Mouse (Mus musculus) v-Abl transformed pro-B cells (cell line): ENCODE measurements around the gene Glt6d1.
"Not testable (repeated sequence)": the region's sequence is repeated elsewhere in the genome, so short reads cannot be mapped to it uniquely, and the experiment has no call there.

Source experiments
- in situ Hi-C, 2 experiments: fragments of 400-800 bp; cut with MboI; formaldehyde crosslinking; loops; one replicate each; pipeline ENCODE4 v1.15.1; 2025; ENCODE audit not compliant: unreplicated experiment in 2 of 2

Gene Glt6d1

DNA sequence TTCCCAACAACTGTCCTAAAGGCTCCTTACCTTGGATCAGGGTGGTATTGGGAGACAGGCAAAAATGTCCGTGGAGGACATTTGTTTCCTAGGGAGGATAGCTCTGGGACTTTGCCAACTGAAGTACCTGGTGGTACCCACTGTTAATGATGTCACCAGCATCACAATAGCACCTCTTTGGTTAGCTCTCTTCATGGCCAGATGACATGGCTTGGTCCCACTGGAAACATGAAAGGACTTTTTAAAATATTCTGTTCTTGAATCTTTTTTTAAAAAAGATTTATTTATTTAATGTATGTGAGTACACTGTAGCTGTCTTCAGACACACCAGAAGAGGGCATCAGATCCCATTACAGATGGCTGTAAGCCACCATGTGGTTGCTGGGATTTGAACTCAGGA, at the start of gene Glt6d1:
TSS of gene Glt6d1 (minus strand) at position 101 of the 400 bp plus-strand sequence.
- in situ Hi-C loops = not testable (repeated sequence)

DNA sequence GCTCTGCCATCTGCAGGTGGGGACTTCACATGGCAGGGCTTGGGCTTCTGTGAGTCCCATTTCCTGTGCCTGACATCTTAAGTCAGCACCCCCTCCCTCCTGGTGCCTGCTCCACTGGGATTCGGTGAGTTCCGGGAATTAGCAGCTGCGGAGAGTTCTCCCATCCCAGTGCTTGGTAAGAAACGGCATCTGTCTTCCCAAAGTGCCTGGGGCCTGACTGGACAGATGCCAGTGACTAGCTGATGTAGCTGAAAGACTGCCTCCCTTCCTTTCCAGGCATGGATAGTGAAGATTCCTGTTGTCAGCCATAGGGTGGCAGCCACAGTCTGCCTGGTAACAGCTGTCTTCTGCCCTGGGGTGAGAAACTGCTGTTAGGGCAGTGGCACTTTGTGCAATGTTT, 49.8 kb upstream of the Glt6d1 start:
- in situ Hi-C loops = no loop called here

DNA sequence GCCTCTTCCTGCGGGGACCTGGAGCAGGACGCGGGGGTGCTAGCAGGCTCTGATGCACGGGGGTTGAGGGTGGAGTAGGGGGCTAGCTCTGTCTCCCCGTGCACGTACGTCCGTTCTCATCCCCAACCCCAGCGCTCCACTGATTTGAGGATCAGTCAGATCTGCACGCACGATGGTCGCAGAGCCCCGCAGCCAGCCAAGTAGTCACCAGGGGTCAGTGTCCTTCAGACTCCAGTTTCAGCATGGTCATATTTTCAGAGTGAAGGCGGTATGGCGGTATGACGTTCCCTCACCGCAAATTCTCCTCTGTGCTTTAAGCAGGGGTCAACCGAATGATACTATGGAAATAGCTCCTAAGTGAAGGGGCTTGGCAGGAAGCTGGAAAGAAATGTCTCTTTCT, 48.6 kb upstream of the Glt6d1 start:
- in situ Hi-C loops = no loop called here

DNA sequence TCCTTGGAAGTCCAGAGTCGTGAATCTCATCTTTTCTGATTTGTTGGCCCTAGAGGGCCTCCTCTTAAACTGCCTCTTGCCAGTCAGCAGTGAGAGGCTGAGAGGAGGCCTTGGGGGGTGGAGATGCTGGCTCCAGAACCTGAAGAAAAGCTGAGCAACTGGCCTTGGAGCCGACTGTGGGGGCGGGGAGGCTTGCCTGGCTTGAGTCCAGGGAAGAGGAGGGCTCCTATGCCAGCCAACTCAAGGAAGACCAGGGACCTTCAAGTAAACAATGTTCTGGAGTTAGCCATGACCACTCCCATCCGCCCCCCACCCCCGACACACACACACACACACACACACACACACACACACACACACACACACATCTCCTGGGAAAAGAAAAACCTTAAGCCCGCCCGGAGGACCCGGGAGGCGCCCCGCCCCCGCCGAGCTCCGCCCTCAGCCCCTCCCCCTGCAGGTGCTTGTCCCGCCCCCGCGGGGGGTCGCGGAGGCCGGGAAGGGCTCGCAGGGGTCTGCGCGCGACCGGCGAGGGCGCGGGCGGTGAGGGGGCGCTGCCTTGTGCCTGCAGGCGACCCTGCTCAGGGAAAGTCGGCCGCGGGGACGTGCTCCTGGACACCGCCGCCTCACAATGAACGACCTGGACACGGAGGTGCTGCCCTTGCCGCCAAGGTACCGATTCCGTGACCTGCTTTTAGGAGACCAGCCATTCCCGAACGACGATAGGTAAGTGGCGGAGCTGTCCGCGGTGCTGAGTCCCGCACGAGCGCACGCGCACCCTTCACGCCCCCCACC, 47.9 kb upstream of the Glt6d1 start, which contains the start of gene Kcnt1:
TSS of gene Kcnt1 (plus strand) at position 398 of the 795 bp plus-strand sequence.
- in situ Hi-C loops = no loop called here

DNA sequence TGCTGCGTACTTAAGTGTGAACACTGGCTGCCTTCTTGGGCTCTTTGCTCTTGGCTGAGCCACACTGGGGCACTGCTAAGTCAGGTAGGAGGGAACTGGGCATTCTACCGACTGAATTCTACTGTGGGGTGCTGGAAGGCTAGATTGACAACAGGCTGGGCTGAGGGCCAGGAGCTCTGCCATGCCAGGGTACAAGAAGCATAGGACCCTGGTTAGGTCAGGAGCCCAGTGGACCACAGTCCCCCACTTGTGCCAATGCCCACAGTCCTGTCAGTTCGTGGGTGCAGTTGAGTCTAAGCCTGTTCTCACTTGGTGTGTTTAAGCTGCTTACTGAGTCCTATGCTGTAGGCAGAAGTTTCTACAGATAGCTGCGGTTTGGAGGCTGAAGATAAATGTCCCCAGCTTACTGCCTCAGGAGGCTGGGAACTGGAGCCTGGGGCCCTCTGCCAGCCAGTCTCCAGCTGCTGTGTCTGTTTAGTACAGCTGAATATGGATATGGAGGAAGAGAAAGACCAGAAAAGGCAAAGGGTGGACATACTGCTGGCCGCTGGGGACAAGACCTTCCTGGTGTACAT, 47.1 kb upstream of the Glt6d1 start:
- in situ Hi-C loops = no loop called here

DNA sequence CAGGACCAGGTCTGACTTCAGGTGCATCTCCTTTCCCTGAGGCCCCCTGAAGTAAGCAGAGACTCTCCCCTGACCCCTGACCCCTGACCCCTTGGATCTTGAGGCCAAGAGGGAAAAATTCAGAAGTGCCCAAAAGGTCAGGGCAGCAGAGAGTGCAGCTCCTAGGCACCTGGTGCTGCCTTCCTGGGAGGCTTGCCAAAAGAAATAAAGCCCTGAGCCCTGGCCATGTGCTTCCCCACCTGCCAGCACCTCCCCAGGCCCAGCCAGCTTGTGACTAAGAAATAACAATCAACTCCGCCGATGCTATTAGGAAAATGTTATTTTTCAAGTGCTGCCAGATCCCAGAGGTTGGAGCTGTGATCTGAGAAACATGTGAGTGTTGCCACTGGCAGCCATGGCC, 46.4 kb upstream of the Glt6d1 start:
- in situ Hi-C loops = no loop called here

DNA sequence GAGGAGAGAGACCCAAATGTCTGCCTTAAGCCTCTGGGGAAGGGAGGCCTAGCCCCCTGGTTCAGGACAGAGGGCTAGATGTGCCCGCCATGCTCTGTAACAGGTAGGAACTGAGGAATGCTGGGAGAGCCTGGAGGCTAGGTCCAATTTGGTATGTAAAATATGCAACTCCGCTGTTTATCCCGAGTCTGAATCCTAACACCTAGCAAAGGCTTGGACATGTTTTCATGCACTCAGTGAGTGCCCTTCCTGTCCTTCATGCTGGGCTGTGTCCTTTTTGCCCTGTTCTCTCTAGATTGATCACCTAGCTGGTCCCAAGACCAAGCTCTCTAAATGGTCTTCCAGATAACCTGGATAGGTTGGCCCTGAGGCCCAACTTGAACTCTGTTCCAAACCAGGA, 44.2 kb upstream of the Glt6d1 start:
- in situ Hi-C loops = loop anchor here in 1 of 2 experiments (10.0 kb wide), 1 partner anchor 165 kb away; the partner anchor contains the start of gene Ubac1

DNA sequence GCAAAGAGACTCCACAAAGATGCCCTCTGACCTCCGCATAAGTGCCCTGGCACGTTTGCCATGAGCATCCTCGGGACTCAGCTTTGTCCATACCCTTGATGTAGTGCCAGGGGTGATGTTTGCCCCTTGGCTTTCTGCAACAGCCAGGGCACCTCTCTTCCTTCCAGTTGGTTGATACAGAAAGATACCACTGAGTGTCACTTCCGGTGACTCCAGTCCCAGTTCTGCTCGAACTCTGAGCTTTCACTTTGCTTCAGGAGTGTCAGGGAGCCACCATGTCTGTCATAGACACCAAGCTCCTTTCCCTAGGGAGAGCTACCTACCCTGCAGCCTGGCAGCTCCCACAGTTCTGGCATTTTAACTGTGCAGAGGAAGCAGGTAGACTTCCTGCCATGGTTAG, 38.4 kb upstream of the Glt6d1 start:
- in situ Hi-C loops = loop anchor here in 1 of 2 experiments (5.0 to 10.0 kb wide), 2 partner anchors 58 to 171 kb away; partner anchors contain the start of gene Ubac1

DNA sequence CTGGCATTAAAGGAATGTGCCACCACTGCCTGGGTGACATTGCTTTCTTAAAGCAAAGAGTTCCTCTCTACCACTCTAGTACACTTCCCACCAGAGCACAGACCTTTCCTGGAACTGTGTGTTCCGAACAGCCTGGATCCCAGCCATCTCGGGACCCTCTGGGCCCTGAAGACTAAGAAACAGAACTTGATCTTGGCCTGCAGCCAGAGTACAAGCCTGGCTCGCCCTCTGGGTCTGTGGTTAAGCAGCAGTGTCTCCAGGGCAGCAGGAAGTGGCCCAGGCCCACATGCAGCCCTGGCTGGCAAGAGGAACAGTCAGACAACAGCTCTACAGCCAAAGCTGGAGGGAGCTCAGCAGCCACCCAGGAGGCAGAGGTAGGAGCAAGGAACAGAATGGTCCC, 37.0 kb upstream of the Glt6d1 start:
- in situ Hi-C loops = loop anchor here in 1 of 2 experiments (5.0 to 10.0 kb wide), 2 partner anchors 60 to 172 kb away; partner anchors contain the start of gene Ubac1

DNA sequence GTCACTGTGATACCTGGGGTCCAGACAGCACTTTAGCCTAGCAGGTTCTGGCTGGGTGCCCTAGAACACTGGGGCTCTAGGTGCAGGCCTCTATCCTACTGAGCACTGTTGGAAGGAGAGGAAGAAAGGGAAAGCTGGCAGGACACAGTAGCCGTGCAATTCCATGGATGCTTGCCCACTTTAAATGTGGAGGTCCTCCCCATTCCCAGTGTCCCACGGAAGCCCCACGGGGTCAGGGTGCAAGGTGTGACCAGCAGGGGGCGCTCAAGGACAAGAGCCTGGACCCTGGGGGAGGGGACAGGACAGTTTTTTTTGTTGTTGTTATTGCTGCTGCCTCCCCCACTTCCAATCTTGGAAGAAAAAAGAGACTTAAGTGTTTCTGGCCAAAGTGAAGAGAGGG, 34.7 kb upstream of the Glt6d1 start:
- in situ Hi-C loops = loop anchor here in 1 of 2 experiments (5.0 to 10.0 kb wide), 2 partner anchors 62 to 174 kb away; partner anchors contain the start of gene Ubac1

DNA sequence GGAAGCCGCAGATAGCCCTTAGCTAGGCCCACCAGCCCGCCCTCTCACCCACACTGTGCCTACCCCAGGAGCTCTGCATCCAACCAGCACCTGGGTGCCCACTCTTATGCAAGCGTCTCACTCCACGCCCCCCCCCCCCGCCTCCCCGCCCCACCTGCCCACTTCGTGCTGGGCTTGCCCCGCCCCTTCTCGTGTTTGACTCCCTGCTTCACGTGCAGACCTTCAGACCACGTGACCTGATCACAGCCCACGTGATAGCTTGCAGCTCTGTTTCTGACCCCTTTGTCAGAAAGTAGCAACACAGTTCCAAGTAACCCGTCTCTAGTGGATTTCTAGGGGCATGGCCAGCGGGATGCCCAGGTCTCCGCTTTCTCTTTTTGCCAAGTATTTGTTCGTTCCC, 31.6 kb upstream of the Glt6d1 start, which contains the start of gene Sohlh1:
TSS of gene Sohlh1 (minus strand) at position 23 of the 400 bp plus-strand sequence.
- in situ Hi-C loops = loop anchor here (5.0 to 25.0 kb wide), 4 partner anchors 65 to 715 kb away; partner anchors contain the start of gene Ubac1 (in 1 of the 2)

DNA sequence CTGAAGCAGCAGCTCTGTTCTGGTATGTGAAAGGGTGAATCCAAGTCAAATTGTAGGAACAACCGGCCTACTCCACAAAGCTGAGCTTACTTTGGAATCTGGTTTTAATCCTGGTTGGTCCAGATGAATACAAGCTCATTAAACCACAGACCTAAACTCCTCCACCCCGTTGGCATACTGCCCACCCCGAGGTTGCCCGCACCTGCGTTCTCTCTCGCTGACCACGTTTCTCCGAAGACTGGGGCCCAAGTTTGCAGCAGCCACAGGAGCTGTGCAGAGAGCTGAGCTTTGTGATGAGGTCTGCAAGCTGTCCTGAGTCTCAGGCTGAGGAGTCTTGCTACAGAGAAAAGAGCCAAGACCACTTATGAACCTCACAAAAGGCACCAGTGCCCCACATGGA, 30.9 kb upstream of the Glt6d1 start:
- in situ Hi-C loops = loop anchor here (5.0 to 25.0 kb wide), 4 partner anchors 66 to 716 kb away; partner anchors contain the start of gene Ubac1 (in 1 of the 2)

DNA sequence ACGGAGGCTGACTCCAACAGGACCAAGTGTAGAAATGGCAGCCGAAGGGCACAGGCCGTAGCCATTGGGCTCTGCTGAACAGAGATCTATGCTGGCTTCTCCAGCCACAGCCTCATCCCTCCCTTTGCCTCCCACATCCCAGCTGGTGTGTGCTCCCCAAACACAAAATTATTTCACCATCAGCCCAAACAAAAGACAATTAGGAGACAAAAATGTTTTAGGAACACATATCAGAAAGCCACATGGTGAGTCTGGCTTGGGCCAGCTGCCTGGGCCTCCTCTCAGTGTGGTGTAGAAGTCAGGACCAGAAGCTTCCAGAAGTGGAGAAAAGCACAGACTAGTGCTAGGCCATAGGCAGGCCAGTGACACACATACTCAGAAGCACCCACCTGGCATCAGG, 28.4 kb upstream of the Glt6d1 start:
- in situ Hi-C loops = loop anchor here (10.0 to 25.0 kb wide), 3 partner anchors 181 to 718 kb away; partner anchors contain the start of gene Ubac1 (in 1 of the 2)

DNA sequence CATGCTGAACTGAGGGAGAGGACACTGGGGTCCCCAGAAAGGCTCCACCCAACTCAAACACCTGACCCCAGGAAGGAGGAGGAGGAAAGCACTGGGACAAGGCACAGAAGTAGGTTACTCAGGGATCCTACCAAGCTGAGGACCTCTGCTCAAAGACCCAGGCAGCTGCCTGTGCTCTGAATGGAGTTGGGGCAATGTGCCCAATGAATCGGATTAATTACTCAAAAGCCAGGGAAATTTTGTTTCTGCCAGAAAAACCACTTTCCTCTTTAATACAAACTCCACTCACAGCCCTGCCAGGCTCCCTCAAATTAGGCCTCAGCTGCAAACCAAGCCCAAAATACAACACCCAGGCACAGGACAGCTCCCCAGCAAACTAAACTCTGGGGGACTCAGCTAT, 27.1 kb upstream of the Glt6d1 start:
- in situ Hi-C loops = loop anchor here (10.0 to 25.0 kb wide), 3 partner anchors 182 to 720 kb away; partner anchors contain the start of gene Ubac1 (in 1 of the 2)

DNA sequence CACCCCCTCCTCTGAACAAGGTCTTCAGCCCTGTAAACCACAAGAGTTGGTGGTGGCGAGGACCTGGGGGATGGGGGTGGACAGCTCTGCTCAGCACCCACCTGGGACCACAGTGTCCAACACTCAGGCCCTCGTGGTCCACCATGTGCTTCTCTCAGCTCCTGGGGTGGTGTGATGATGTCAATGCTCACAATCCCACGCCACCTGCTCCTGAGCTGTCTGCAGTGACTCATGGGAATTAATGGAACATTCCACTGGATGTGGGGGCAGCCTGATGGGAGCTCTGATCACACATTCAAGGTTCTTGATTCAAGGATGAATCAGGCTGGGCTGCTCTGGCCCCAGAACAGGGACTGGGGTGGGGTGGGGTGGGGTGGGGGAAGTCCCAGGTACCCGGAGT, 26.5 kb upstream of the Glt6d1 start:
- in situ Hi-C loops = loop anchor here (10.0 to 25.0 kb wide), 3 partner anchors 183 to 720 kb away; partner anchors contain the start of gene Ubac1 (in 1 of the 2)

DNA sequence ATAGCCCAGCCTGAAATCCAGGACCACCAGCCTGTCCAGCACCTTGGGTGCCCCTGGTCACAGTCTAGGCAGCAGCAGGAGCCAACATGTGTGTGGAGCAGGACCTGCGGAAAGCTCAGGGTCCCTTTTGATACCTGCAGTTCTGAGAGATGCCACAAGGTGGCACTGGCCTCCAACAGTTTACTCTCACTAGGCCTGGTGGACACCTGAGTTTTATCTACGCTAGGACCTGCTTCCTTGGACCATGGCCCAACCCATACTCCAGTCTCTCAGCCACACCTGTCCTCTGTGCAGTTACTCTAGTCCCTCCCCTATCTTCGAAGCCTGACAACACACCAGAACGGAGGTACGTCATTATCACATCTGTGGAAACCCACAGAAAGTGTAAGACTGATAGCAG, 20.6 kb upstream of the Glt6d1 start:
- in situ Hi-C loops = loop anchor here (5.0 to 25.0 kb wide), 3 partner anchors 174 to 726 kb away; no protein-coding TSS in a partner anchor

DNA sequence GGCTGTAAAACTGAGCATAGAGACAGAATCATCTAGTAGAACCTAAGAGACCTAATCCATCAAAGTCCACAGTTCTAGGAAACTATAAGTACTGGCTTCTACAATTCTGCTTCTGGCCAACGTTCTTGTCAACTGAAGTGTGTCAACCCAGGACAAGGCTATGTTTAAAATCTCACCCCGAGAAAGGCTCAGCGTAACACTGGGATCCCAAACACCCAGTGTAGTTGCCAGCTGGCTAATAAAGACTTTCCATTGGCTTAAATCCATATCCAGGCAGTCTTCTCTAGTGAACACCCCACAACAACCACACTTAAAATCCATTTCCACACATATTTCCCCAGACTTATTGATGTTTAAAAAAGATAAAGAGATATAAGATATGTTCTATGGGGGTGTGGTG, 15.1 kb upstream of the Glt6d1 start:
- in situ Hi-C loops = loop anchor here in 1 of 2 experiments (25.0 kb wide), 1 partner anchor 732 kb away; no protein-coding TSS in a partner anchor

DNA sequence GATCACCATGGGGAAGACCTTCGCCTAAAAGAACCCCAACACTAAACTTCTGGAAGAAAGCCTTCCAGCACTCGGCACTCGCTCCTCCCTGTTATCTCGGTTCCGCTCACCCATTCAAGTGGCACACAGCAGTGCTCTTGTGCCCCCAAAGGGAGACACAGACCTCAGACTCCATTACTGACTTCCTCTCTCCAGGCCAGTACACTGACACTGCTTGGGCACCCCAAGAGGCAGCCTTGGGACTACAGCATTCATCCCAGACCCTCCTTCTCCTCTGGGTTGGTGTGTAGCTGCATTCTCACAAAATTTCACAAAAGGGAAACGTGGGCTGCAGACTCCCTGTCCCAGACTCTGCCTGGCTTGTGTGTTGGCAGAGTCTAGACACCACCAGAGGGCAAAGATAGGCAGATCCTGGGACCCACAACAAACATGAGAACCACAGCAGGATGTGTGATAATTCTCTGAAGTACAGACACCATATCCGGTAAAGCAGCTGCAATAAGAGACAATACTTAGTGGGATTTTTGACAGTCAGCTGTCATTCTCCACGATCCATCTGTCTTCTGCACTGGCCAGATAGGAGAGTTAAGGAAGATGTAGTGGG, 12.8 kb upstream of the Glt6d1 start:
- in situ Hi-C loops = loop anchor here in 1 of 2 experiments (5.0 to 25.0 kb wide), 2 partner anchors 161 to 734 kb away; no protein-coding TSS in a partner anchor

DNA sequence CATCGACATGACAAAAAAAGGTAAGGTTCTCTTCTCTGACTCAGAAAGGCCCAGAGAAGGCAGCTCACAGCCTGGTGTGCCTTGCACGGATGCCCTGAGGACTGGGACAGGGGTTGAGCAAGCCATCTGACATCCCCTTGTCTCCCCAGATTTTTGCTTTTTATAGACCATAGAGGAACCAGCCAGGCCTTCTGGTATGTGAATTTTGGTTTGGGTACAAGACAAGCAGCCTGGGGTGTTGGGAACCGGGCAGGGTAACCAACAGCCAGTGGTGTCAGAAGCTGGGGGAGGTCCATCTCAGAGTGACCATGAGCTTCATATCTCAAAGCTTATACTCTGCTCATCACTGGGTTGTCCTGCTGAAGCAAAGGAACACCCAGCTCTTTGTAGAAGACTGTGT, 9.1 kb upstream of the Glt6d1 start:
- in situ Hi-C loops = loop anchor here in 1 of 2 experiments (5.0 to 25.0 kb wide), 2 partner anchors 157 to 738 kb away; no protein-coding TSS in a partner anchor

DNA sequence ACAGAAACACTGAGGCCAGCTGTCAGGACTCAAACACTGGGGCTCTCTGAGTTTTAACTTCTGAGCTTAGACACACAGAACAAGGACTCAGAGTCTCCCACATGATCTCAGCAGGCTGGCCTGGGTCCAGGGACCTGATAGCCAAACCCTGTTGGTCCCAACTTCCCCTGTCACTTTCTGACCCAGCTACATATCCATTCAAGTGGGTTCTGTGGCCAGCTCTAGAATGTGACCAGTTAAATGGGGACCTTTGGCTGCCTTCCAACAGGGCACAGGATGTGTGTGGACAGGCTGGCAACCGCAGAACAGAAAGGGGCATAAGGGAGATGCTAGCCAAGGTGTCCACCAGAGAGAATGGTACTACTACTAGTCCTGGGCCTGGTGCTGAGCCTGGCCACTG, 7.2 kb upstream of the Glt6d1 start, which contains the start of gene Lcn9:
TSS of gene Lcn9 (plus strand) at position 348 of the 400 bp plus-strand sequence.
- in situ Hi-C loops = no loop called here
